19 mouse cellular contexts compared by ENCODE assay signal in genomic region chr2:93758298-93758697, GRCm38 (mm10).
DNase-seq lines count a peak whose midpoint lies in the region; ATAC-seq and TF ChIP-seq lines count a peak whose summit lies in the region.
"Had no signal": no experiment of that assay in that cellular context is flagged by ENCODE, and none has a peak within 500 bp of the region (broad histone marks: within the 10 kb centered on the region; RNA-seq: fewer than 3 reads in every experiment).

No protein-coding gene starts in this region.

- TF ChIP-seq POLR2A in lung, adult 2 months (IDR thresholded peaks at IDR 0.05; ENCODE audit: borderline replicate concordance, extremely low read depth, low read depth, low read length) = no peak

- peak; percentile 60; the same call in 1 of the 2 replicates for ATAC-seq in neural tube, embryonic 15.5 days (ENCODE audit: low FRiP score)
- ATAC-seq: forebrain, embryonic 16.5 days; inflammation-experienced regulatory T-cells, adult 6 months; midbrain, embryonic 16.5 days; Patski had no signal

- H3K4me3 ChIP-seq in neural tube, embryonic 15.5 days (replicated peaks) = no peak overlapping the region
- no peak overlapping the region for H3K4me3 ChIP-seq in lung, adult 2 months (replicated peaks; ENCODE audit: extremely low read depth, low read depth, low read length)
- H3K4me3 ChIP-seq: kidney, embryonic 15.5 days had no signal

- peaks cover 11% of the 10 kb centered on the region for H3K4me1 ChIP-seq in neural tube, embryonic 15.5 days
- no peaks in the 10 kb centered on the region for H3K4me1 ChIP-seq in lung, adult 2 months (ENCODE audit: control insufficient read depth, insufficient read depth, low read length)

- intact Hi-C loops in left cerebral cortex, postnatal 4 days (cut with DNase I) = no loop called here

- no peak overlapping the region for H3K4me2 ChIP-seq in neural tube, embryonic 15.5 days
- H3K4me2 ChIP-seq: heart, embryonic 11.5 days; kidney, embryonic 15.5 days; lung, embryonic 14.5 days had no signal

- TF ChIP-seq CTCF in lung, adult 2 months (IDR thresholded peaks at IDR 0.05; ENCODE audit: insufficient read depth, low read length) = no peak

- no peak overlapping the region for H3K9ac ChIP-seq in neural tube, embryonic 15.5 days (replicated peaks)
- H3K9ac ChIP-seq: kidney, embryonic 15.5 days; lung, embryonic 14.5 days had no signal

- WGBS in neural tube, embryonic 15.5 days = 62% methylated on average over 6 of the region's 6 CpGs
- WGBS in lung, adult 2 months = 76% methylated on average over 6 of the region's 6 CpGs

- H3K27me3 ChIP-seq in neural tube, embryonic 15.5 days (replicated peaks) = no peaks in the 10 kb centered on the region
- H3K27me3 ChIP-seq: kidney, embryonic 15.5 days; Patski had no signal

- H3K27ac ChIP-seq in neural tube, embryonic 15.5 days (replicated peaks) = peak overlapping the region; percentile 37; the same call in 1 of the 2 replicates
- H3K27ac ChIP-seq: kidney, embryonic 15.5 days had no signal

- peak; percentile 51 for DNase-seq in left cerebral cortex, adult 11 months (ENCODE audit: low spot score)
- no peak for DNase-seq in left cerebral cortex, postnatal 4 days
- DNase-seq in brain, adult 2 months (ENCODE audit: low read depth, low spot score) = peak; percentile 89
- DNase-seq in frontal cortex, postnatal 14 days (ENCODE audit: low spot score in 2 of 2) = peak; percentile 28 to 43
- DNase-seq in lung, adult 2 months = no peak
- no peak for DNase-seq in spleen, adult 12 weeks (ENCODE audit: low spot score)
- DNase-seq: cerebellum, postnatal 25 days; gastrocnemius, postnatal 36 days; heart, postnatal 36 days; lung, embryonic 14.5 days; retina, postnatal 1 day; thymus, adult 2 months had no signal

- H3K36me3 ChIP-seq in neural tube, embryonic 15.5 days = peaks cover 24% of the 10 kb centered on the region

- H3K9me3 ChIP-seq in neural tube, embryonic 15.5 days (replicated peaks) = no peaks in the 10 kb centered on the region
- H3K9me3 ChIP-seq: kidney, embryonic 15.5 days had no signal

Comparison
In these comparisons a context has a peak if more than half of its experiments do, and no peak if none do; other contexts are left out.
1. DNase-seq: peak in left cerebral cortex, adult 11 months (single experiment), brain, adult 2 months (single experiment) and frontal cortex, postnatal 14 days (2 of 2); none in left cerebral cortex, postnatal 4 days (single experiment), lung, adult 2 months (single experiment) and spleen, adult 12 weeks (single experiment).